ENCODE assay signal across 8 mouse cellular contexts in the genomic region with DNA sequence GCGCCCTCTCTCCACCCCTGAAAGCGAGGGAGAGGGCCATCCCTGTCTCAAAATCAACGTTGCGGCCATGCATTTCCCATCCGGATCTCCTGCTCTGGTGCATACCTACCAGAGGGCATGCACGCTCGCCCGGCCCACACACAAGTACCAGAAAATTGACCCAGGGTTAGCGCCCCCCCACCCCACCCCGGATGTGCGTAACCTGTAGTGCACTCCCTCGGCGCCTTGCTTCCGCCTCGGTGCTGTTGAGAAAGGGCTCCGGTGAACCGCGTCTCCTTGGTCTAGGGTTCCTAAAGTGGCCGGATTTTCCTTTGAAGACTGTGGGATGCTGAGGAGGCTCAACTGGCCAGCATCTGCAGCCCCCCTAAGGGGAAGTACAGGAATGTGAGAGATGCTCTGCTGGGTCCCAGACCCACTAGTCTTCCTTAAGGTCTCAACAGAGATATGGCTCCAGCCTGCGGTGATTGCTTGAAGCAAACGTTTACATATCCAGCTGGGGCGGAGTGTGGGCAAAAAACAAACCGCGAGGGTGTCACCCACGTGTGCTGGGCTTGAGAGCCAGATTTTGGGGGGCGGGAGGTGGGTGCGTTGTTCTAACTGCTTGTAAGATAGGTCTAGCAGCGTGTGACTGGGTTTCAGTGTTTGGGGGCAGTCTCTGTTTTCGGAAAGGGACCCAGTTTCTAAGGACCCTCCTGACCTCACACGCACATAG. TPM values are rescaled to one million over a fixed set of nuclear protein-coding genes. Genes with fewer than 3 reads are reported as not detected.
A peak's percentile ranks its signal among the peaks of the same experiment; 100 is the strongest.
DNase-seq lines count a peak whose midpoint lies in the region; ATAC-seq lines count a peak whose summit lies in the region.

Gene Hemk1, minus strand, starts transcription at position 179 of the 712 bp plus-strand sequence.

- no peaks in the 10 kb centered on the region for H3K36me3 ChIP-seq in hindbrain, embryonic 15.5 days

- peak within 1 kb of the TSS; percentile 73 for H3K9ac ChIP-seq in hindbrain, embryonic 15.5 days

- no peaks in the 10 kb centered on the region for H3K27me3 ChIP-seq in hindbrain, embryonic 15.5 days

- peak within 1 kb of the TSS; percentile 92 for H3K4me2 ChIP-seq in hindbrain, embryonic 15.5 days

- ATAC-seq in hindbrain, embryonic 15.5 days (ENCODE audit: low FRiP score, low read depth) = peak; percentile 80

- peak within 1 kb of the TSS; percentile 53 for H3K4me3 ChIP-seq in hindbrain, embryonic 15.5 days

- 3% methylated on average over 30 of the region's 30 CpGs for WGBS in hindbrain, embryonic 15.5 days

- peaks cover 50% of the 10 kb centered on the region for H3K4me1 ChIP-seq in hindbrain, embryonic 15.5 days (replicated peaks)

- peak; percentile 92 for DNase-seq in ZHBTc4 (ENCODE audit: low read depth, low spot score)
- peak; percentile 82 to 87 for DNase-seq in cerebellum, postnatal 25 days
- DNase-seq in gastrocnemius, adult 18-20 months (ENCODE audit: low spot score) = peak; percentile 79
- peak; percentile 57 for DNase-seq in left cerebral cortex, adult 11 months (ENCODE audit: low spot score)
- peak; percentile 85 to 86 for DNase-seq in lung, postnatal 4 days
- peak; percentile 90 for DNase-seq in retina, postnatal 1 day
- DNase-seq in thymus, postnatal 4 days = peak; percentile 85

- no peaks in the 10 kb centered on the region for H3K9me3 ChIP-seq in hindbrain, embryonic 15.5 days

- H3K27ac ChIP-seq in hindbrain, embryonic 15.5 days (replicated peaks) = peak within 1 kb of the TSS; percentile 79

RNA-seq across cellular contexts. Expression of gene Hemk1, which starts in this region (rescaled TPM):
- total RNA-seq in gastrocnemius, adult 18-20 months (2021) = 10 to 100 TPM; 11.8 to 13.3 TPM
- 15.2 and 17.2 TPM in 2 replicates for polyA plus RNA-seq in hindbrain, embryonic 15.5 days (2015; fragmentation: Nextera tagmentation; extraction: Ambion mirVana)

Comparison
In these comparisons a context has a peak if more than half of its experiments do, and no peak if none do; other contexts are left out.
1. Peak in every context shown above with its lines: DNase-seq, ATAC-seq, H3K4me3 ChIP-seq and H3K27ac ChIP-seq.